Mouse (Mus musculus) mouse embryonic stem cell (cell line): Measurements from ENCODE around the gene Galk1.

Source experiments
- in situ Hi-C, 2 experiments: fragments of 300-500 bp; cut with MboI; formaldehyde crosslinking; loops; 1 replicate in 1 of 2; 3 replicates in 1 of 2; pipeline ENCODE4 v1.14.3; 2019 to 2020; ENCODE audit warnings: low sequenced_read_pairs in 2 of 2, low pct_unique_long_range_greater_than_20kb in 1 of 2, mixed read lengths in 1 of 2; ENCODE audit not compliant: unreplicated experiment in 1 of 2

Galk1 gene

DNA sequence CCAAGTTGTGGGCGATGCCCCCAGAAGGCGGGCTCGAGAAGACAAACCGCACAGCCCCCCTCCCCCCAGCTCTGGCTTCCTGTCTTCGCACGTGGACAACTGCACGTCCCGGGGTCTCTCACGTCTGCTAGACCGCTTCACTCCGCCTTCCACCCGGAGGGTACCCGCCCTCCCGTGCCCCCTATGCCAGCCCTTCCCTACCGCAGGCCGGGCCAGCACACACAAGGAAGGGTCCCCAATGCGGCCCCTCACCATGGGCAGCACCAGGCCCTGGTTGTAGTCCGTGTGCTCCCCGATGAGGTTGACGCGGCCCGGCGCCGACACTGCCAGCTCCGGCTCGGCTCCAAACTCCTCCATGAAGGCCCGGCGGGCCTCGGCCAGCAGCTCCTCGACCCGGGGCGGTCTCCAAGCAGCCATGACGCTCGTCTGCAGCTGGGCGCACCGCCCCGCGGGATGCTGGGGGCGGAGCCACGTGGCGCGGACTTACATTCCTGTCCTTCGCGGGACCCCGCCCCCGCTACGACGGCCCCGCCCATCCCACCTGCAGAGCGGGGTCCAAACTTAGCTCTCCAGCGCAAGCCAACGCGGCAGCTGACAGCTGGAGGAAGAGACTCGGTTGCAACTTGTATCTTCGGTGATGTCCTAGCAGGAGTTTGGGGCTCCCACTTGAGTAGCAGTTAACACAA is at the start of gene Galk1:
Galk1 (minus strand) TSS at position 458 of the 686 bp plus-strand sequence.
- in situ Hi-C loops, result no loop called here

DNA sequence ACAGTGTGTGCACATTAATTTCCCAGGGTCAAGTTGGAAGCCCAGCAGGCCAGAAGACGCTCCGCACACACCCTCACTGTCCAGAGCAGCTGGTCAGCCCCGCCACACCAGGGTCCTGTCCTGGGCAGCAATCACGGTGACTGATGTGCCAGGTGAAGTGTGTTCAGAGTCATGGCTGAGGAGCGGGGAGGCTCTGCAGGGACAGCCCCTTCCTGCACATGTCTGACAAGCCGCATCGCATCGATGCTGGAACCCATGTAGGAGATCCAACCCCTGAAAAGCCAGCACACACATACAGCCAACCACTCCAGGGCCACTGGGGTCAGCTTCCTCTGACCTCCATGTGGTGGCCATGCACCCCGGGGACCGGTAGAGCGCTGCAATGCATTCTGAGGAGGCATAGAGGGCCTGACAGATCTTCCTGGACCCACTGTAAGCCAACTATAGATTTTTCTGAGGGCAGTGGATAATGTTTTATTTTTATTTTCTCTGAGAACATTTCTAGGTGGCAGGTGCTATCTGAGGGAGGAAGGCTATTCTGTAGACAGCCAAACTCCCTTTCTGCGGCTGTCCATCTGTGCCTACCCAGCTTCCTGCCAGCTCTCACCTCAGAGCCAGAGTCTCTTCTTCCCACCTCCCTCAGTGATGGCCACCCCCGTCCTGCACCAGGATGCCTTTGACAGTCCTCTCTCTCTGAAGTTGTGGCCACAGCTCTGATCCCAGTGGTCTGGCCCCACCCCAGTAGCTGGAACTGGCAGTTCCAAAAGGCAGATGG is 49.3 kb upstream of the Galk1 start:
- in situ Hi-C loops, result no loop called here

DNA sequence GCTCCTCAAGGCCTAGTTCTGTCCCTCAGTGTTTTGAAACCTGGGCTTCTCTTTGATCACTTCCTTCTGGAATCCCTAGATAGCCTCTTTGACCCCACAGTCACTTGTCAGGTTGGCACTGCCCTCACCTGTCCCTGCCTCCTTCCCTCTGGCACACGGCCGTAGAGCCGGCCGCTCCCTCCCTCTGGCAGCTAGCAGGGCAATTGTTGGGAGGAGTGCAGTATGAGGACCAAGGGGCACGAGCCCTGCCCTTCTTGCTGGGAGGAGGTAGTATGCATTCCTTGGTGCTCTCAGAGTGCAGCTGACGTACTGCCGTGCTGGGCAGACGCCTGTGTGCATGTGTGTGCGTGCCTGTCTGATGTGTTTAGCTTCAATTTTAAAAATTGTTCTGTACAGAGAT is 48.1 kb upstream of the Galk1 start:
- in situ Hi-C loops, result no loop called here

DNA sequence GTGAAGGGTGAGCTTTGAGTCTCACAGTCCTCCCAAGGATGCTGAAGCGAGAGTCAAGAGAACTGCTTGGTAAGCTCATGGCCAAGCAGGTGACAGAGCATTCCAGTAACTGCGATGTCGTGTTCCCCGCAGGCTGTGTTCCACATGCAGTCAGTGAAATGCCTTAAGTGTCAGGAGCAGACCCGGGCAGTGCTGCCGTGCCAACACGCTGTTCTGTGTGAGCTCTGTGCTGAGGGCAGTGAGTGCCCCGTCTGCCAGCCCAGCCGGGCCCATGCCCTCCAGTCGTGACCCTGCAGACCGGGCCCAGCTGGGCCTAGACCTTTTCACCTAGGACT is 47.1 kb upstream of the Galk1 start:
- in situ Hi-C loops, result no loop called here

DNA sequence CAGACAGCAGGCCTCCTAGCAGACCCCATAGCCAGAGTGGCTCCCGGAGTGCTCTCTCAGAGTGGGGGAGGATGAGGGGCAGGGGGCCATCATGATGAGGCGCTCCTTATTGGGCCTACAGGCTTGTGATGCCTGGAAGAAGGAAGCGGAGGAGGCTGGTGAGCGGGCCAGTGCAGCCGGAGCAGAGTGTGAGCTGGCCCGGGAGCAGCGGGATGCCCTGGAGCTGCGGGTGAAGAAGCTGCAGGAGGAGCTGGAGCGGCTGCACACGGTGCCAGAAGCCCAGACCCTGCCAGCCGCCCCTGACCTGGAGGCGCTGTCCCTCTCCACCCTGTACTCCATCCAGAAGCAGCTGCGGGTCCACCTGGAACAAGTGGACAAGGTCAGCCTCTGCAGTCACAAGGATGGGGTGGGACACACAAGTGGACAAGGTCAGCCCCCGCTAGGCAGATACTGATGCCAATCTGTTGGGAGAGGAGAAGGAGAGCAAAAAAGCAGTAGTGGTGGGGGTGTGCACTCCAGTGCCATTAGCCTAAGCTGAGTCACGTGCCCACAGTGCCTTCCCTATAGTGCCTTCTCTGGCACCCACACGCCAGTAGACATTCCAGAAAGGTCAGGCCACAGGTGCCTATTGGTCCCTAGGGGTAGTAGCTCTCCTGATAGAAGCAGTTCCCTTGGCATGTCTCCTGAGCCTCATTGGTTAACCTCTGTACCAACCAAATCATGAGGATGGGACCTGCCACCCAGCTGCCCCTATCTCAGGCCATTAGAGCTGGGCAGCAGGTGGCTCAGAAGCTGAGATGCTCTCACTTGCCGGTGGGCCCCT is 46.6 kb upstream of the Galk1 start:
- in situ Hi-C loops, result no loop called here

DNA sequence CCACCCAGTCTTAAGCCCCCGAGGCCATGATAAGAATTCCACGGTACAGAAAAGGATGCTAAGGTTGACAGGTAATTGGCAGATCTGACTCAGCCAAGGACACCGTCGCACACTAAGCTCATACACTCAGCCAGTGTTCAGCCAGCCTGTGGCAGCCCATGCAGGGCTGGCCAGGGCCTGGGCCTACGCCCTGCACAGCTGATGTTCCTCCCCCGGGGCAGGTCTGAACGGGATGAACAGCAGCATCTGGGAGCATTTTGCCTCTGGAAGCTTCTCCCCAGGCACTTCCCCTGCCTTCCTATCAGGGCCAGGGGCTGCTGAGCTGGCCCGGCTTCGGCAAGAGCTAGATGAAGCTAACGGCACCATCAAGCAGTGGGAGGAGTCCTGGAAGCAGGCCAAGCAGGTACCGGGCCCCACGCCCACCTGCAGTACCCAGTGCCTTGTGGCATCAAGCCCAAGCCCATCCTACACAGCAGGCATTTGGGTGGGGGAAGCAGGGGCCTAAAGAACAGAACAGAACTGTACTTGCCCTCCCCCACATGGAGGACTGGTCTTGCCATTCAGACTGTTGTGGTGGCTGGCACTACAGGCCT is 45.6 kb upstream of the Galk1 start:
- in situ Hi-C loops, result no loop called here

DNA sequence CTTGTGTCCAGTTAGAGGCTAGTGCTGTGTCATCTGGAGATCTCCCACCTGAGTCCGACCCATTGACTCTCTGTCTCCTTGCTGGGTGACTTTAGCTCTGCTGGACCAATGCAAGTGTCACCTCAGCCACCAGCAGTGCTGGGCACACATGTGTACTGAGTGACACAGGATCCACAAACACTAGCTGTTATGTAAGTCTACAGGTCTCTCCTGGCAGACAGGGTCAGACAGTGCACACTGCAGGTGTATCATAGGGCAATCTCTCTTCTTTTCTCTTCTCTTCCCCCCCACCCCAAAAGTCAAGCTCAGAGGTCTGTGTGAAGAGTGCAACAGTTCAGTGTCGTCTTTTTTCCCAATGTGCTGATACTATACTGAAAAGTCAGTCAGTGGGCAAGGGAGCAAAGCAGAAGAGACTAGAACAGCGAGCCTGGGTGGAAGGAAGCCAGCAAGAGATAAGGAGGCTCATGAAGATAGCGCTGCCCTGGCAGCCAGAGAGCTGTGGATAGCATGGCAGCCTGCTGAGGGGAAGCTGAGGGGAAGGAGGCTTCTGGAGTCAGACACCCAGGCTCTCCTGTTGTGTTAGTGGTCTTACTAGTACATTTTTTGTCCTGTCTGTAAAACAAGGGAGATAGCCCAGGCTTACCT is 44.8 kb upstream of the Galk1 start:
- in situ Hi-C loops, result no loop called here

DNA sequence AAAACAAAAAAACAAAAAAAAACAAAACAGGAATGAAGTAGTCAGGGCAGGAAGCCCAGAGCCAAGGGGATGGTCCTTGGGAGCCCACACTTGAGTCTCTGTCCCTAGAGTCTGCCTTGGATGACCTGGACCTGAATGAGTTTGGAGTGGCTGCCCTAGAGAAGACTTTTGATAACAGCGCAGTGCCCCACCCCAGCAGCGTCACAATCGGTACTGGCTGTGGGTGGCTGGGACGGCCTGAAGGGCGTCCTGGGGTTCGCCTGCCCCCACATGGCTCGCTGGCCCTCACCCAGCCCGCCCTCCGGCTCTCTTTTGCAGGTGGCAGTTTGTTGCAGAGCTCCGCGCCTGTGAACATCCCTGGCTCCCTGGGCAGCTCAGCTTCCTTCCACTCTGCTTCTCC is 43.4 kb upstream of the Galk1 start:
- in situ Hi-C loops, result no loop called here

DNA sequence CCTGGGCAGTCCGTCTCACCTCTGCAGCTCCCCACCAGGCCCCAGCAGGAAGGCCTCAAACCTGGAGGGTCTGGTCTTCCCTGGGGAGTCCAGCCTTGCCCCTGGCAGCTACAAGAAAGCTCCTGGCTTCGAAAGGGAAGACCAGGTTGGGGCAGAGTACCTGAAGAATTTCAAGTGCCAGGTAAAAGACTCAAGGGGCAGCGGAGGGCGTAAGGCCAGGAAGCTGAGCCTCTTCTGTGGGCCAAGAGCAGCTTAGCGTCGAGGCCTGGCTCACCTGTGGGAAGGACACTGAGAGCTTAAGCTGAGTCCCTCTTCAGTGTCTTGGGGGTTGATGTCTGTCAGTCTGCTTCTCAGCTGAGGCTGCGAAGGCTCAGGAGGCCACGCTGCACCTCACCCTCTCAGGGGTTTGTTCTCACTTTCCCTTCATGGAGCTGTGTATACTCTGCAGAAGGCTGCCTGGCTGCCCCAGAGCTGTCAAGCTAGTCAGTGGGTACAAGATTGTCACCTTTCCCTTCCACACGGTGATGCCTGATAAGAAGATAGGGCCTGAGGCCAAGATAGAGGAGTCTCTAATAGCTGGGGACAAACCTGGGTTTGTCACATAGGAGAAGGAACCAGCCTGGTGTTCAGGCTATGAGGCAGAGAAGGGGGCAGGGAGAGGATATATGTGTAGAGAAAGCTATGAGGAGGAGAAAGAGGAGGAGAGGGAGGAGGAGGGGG is 41.2 kb upstream of the Galk1 start:
- in situ Hi-C loops, result no loop called here

DNA sequence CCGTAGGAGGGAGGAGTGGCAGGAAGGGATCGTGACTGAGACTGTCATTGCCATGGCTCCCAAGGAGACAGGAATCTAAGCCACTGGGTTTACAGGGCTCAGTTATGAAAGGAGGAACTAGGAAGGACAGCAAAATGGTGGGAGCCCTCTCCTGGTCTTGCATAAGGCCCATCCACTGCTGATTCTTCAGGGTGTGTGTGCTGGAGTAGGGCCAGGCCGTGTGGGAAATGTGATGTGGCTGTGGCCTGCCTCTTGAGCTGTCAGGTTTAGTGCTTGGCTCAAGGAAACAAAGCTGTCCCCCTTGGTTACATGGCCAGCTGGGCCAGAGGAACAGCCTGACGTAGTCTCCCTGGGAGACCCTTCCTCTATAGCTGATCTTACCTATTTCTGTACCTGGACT is 37.7 kb upstream of the Galk1 start:
- in situ Hi-C loops, result no loop called here

DNA sequence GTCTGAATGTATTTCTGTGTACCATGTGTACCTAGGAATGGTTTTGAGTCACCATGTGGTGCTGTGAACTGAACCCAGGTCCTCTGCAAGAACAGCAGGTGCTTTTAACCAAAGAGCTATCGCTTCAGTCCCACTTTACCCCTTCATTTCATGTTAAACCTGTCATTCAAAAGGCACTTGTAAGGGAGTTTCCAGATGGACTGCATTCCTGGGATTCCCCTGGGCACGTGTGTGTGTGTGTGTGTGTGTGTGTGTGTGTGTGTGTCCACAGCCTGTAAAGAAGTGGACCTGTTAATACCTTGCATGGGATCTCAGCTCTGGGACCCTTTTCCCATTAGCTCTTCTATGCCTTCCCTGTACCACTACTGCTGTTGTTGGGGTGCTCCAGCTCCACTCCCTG is 37.1 kb upstream of the Galk1 start:
- in situ Hi-C loops, result no loop called here

DNA sequence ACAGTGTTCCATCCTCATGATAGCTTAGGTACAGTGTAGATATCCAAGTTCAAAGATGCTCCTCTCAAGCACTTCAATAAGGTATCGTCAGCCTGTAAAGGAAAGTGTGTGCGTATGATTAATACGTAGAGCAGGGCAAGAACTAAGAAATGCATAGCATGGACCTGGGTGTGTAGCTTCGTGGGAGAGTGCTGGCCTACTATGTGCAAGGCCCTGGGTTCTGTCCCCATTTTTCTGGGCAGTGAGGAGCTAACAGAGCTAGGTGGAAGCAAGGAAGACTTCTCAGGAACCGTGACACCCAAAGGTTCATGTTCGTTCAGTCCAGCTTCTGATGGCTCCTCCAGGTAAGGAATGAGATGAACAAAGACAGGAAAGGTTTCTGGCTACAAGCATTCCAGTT is 32.7 kb upstream of the Galk1 start:
- in situ Hi-C loops, result no loop called here

DNA sequence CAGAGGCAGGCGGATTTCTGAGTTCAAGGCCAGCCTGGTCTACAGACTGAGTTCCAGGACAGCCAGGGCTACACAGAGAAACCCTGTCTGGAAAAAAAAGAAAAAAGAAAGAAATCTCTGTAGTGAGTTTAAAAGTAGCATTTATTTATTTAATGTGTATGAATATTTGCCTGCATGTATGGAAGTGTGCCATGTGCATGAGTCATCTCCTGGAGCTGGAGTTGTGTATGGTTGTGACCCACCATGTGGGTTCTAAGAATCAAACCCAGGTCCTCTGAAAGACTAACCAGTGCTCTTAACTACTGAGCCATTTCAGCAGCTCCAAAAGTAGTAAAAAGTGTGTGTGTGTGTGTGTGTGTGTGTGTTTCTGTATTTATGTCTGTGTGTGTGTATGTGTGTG is 30.8 kb upstream of the Galk1 start:
- in situ Hi-C loops, result no loop called here

DNA sequence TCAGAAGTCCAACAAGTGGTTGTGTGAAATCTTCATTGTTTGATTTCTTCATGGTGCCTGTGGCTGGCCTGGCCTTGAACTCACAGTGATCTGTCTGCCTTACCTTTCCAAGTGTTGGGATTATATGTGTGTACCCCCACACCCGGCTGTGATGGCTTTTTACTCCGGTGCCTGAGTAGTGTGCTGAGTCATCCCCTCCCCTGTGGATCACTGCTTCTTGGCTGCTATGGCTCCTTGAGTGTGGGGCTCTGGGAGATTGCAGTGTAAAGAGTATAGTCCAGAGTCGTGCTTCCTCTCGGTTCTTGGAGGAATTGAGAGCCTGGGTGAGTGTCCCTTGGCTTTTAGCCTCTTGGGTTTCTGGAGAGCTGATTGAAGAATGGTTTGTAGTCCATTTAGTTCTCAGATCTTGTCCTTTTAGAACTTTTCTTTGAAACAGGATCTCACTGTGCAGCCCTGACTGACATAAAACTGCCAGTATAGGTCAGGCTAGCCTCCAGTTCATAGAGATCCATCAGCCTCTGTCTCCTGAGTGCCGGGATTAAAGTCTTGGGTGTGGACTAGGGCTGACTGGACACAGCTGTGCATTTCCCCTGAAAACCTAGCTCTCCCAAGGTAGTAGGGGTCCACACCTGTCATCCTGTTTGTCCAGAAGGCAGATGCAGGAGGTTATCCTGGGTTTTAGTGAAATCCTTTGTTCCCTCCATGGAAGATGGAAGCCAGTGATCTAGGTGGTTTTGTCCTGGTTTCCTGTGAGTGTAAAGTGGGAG is 30.0 kb upstream of the Galk1 start:
- in situ Hi-C loops, result no loop called here

DNA sequence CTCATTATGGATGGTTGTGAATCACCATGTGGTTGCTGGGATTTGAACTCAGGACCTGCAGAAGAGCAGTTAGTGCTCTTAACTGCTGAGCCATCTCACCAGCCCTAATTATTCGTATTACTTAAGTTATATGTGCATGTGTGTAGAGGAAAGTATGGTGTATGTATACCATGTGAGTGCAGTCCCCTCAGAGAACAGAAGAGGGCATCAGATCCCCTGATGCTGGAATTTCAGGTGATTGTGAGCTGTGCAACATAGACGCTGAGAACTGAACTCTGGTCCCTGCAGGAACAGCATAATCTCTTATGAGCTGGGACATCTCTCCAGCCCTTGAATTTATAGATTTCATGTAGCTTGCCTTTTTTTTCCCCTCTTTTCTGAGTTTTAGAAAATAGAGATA is 29.3 kb upstream of the Galk1 start:
- in situ Hi-C loops, result no loop called here

DNA sequence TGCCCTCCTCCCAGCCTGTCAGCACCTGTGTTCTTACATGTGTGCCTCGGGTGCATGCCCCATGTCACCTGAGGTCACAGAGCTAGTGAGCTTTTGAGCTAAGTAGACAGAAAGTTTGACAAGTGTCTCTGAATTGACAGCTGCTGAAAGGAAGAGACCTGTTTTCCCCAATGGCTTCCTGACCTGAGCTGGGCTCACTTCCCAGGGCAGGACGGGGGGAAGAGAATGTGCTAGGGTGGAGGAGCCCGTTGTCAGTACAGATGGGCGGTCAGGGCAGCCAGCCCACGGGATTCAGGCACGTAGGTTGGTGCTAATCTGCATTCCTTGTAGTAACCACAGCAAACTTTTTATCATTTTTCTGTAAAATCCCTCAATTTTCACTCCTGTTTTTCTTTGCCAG is 28.1 kb upstream of the Galk1 start:
- in situ Hi-C loops, result no loop called here

DNA sequence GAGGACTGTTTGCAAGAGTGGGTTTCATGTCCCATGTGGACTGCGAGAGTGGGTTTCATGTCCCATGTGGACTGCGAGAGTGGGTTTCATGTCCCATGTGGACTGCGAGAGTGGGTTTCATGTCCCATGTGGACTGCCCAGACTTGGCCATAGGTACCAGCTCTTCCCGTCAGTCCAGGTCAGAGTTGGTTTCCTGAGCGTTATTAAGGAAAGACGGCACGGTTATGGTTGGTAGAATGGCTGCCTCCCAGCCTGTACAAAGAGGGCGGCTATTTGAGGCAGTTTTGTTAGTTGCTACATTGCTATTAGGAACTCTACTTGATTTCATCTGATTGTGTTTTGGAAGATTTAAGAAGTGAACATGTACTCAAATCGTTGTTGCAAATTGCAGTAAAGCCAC is 25.3 kb upstream of the Galk1 start:
- in situ Hi-C loops, result no loop called here

DNA sequence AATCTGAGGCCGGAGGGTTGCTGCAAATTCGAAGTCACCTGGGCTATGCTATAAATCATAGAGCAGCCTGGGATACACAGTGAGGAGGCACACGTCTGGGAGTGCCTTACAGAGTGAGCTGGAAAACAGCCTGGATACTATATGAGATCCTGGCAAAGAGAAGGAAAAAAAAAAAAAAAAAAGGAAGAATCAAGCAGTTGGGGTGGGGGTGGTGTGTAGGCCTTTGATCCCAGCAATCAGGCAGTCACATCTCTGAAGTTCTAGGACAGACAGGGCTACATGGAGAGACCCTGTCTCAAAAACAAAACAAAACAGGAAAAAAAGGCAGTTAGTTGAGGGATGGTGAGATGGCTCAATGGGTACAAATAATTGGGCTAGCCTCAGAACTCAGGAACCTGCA is 24.2 kb upstream of the Galk1 start:
- in situ Hi-C loops, result no loop called here
